Mouse (Mus musculus) kidney, embryonic 16.5 days (tissue): Measurements from ENCODE around the gene Map3k7cl. TPM values are rescaled to one million over a fixed set of nuclear protein-coding genes. Genes with fewer than 3 reads are reported as not detected.

Experiments
- ATAC-seq: fragments of 200-750 bp; cut with Nextera tagmentation; 2 replicates; pipeline ENCODE4 v1.8.0; 2017; ENCODE audit warnings: moderate TSS enrichment; ENCODE audit not compliant: low FRiP score, low TSS enrichment
- H3K27ac ChIP-seq: fragments of 300-500 bp; sonication (generic); 2 replicates; pipeline ENCODE4 v1.5.1; 2014; ENCODE audit warnings: low read length
- H3K27me3 ChIP-seq: fragments of 300-500 bp; sonication (generic); 2 replicates; pipeline ENCODE4 v1.6.1; 2014; ENCODE audit warnings: low read length, control low read depth, mixed read lengths; ENCODE audit not compliant: insufficient read depth
- H3K36me3 ChIP-seq: fragments of 300-500 bp; sonication (generic); 2 replicates; pipeline ENCODE4 v1.6.1; 2014; ENCODE audit warnings: low read length, control low read depth, mixed read lengths; ENCODE audit not compliant: insufficient read depth
- H3K4me1 ChIP-seq: fragments of 300-500 bp; sonication (generic); 2 replicates; pipeline ENCODE4 v1.6.1; 2014; ENCODE audit warnings: low read length, control low read depth, mixed read lengths; ENCODE audit not compliant: insufficient read depth
- H3K4me2 ChIP-seq: fragments of 300-500 bp; sonication (generic); replicated peaks from 2 replicates; pipeline ENCODE4 v1.6.1; 2014; ENCODE audit warnings: low read depth, low read length
- H3K4me3 ChIP-seq: fragments of 300-500 bp; sonication (generic); 2 replicates; pipeline ENCODE4 v1.5.1; 2014; ENCODE audit warnings: mild to moderate bottlenecking, low read length
- H3K9ac ChIP-seq: fragments of 300-500 bp; sonication (generic); replicated peaks from 2 replicates; pipeline ENCODE4 v1.6.1; 2014; ENCODE audit warnings: low read length
- H3K9me3 ChIP-seq: fragments of 300-500 bp; sonication (generic); 2 replicates; pipeline ENCODE4 v1.6.1; 2016; ENCODE audit warnings: low read length, control low read depth
- WGBS: fragments of 180-500 bp; shearing (Covaris S2); extraction: QIAGEN DNeasy Blood & Tissue Kit; methylation state at CpG from one replicate; pipeline ENCODE4 v1.1.7; 2014; 5-methylcytosine and 5-hydroxymethylcytosine counted together
- polyA plus RNA-seq: library from polyadenylated mRNA; unstranded; fragments of >200 nt; fragmentation: Nextera tagmentation; extraction: Ambion mirVana; gene quantifications from 2 replicates; pipeline ENCODE4 v1.2.1, GENCODE M21; 2015

Map3k7cl gene
- polyA plus RNA-seq, 1 experiment from 2014 or later = 1.7 TPM

- H3K36me3 ChIP-seq = no peaks in the 10 kb centered on the region
- no peaks in the 10 kb centered on the region for H3K9me3 ChIP-seq
- WGBS = 65% methylated on average over 3 of the region's 3 CpGs
Measured at GRCm38 (mm10) chr16:87564564-87564963, 11.4 kb downstream of the Map3k7cl start.

DNA sequence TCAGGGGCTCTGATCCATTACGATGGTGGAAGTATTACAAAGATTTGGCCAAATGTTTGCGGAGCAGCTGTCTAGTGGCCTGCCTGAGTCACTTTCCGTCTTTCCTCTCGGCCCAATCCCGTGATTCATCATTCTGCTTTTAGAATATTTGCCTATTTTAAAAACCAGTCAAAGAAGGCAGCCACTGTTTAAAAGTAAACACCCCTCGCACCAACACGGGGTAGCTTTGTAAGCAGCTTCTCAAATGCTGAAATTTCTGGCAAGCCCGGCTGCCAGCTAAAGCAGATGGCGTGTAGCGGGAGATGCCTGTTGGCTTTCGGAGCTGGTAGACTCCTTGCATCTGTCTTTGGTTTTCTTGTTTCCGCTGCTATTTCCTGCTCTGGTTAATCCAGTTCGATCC is 14.4 kb downstream of the Map3k7cl start:
- no peak overlapping the region for H3K4me2 ChIP-seq
- H3K9me3 ChIP-seq = no peaks in the 10 kb centered on the region
- H3K4me1 ChIP-seq = peaks cover 8% of the 10 kb centered on the region
- no peaks in the 10 kb centered on the region for H3K36me3 ChIP-seq
- 85% methylated on average over 13 of the region's 13 CpGs for WGBS
- H3K27ac ChIP-seq = no peak overlapping the region
- no peak for ATAC-seq
- H3K4me3 ChIP-seq = no peak overlapping the region
- no peak overlapping the region for H3K9ac ChIP-seq
- no peaks in the 10 kb centered on the region for H3K27me3 ChIP-seq

More at GRCm38 (mm10) chr16:87564564-87564963, 11.4 kb downstream of the Map3k7cl start:
- no peak overlapping the region for H3K27ac ChIP-seq
- no peak overlapping the region for H3K4me3 ChIP-seq
- H3K27me3 ChIP-seq = no peaks in the 10 kb centered on the region
- H3K9ac ChIP-seq = no peak overlapping the region
- ATAC-seq = no peak
- H3K4me1 ChIP-seq = no peaks in the 10 kb centered on the region
- no peak overlapping the region for H3K4me2 ChIP-seq

GRCm38 (mm10) chr16:87568241-87568640 is 15.1 kb downstream of the Map3k7cl start:
- H3K27ac ChIP-seq = no peak overlapping the region
- no peak overlapping the region for H3K9ac ChIP-seq
- H3K4me3 ChIP-seq = no peak overlapping the region
- no peak for ATAC-seq
- 80% methylated on average over 7 of the region's 7 CpGs for WGBS
- H3K36me3 ChIP-seq = no peaks in the 10 kb centered on the region
- H3K9me3 ChIP-seq = no peaks in the 10 kb centered on the region
- H3K27me3 ChIP-seq = no peaks in the 10 kb centered on the region
- no peak overlapping the region for H3K4me2 ChIP-seq
- H3K4me1 ChIP-seq = peaks cover 8% of the 10 kb centered on the region

DNA sequence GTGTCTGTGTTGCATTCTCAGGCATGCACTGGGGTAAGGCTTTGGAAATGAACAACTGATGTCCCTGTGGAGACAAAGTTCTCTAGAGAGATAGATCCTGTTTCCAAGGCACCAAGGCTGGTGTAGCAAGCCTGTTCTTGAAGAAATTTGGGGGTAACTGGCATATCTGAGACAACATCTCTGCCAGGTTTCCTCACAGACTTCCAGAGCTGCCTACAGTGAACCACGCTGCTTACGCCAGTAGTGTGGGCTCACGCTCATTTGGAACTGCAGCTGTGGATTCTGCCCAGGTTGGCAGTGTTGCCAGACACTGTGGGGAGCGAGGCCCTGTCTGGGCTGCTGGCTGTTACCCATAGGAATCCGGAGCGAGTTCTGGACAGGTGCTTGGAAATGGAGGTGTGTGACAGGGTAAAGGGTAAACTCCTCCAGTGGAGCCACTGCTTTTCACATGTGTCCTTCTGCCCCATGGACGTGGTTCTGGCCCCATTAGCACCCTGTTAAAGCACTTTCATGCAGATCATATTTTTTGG is 16.5 kb downstream of the Map3k7cl start:
- Histone ChIP-seq H3K9ac (no peak overlapping the region), H3K9me3 (no peaks in the 10 kb centered on the region), H3K27me3 (no peaks in the 10 kb centered on the region), H3K36me3 (no peaks in the 10 kb centered on the region), H3K4me3 (no peak overlapping the region), H3K27ac (no peak overlapping the region), H3K4me2 (no peak overlapping the region), H3K4me1 (peaks cover 8% of the 10 kb centered on the region)
- no peak for ATAC-seq
- WGBS = 90% methylated on average over 7 of the region's 7 CpGs

DNA sequence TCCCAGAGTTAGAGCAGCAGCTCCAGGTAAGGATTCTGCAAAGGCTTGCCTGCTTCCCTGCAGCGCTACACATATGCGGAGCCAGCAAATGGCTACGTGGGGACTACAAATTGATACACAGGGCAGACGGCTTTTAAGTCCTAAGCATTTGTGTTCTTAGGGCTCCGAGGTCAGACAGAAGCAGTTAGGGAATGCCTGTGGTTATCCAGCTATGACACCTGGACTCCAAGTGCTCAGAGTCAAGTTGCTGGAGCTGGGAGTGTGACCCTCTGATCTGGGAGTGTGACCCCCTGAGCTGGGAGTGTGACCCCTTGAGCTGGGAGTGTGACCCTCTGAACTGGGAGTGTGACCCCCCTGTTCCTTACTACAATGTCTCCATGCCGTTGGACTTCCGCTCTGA is 17.2 kb downstream of the Map3k7cl start:
- Histone ChIP-seq H3K27ac (no peak overlapping the region), H3K36me3 (no peaks in the 10 kb centered on the region), H3K27me3 (no peaks in the 10 kb centered on the region), H3K9me3 (no peaks in the 10 kb centered on the region), H3K4me1 (peaks cover 8% of the 10 kb centered on the region), H3K4me2 (no peak overlapping the region), H3K4me3 (no peak overlapping the region), H3K9ac (no peak overlapping the region)
- peak; percentile 68 for ATAC-seq
- WGBS = 31% methylated on average over 7 of the region's 7 CpGs

- H3K27ac ChIP-seq = no peak overlapping the region
- peaks cover 15% of the 10 kb centered on the region for H3K4me1 ChIP-seq
- no peaks in the 10 kb centered on the region for H3K9me3 ChIP-seq
- H3K27me3 ChIP-seq = no peaks in the 10 kb centered on the region
- H3K4me2 ChIP-seq = no peak overlapping the region
- no peak for ATAC-seq
- no peak overlapping the region for H3K4me3 ChIP-seq
- H3K9ac ChIP-seq = no peak overlapping the region
- 55% methylated on average over 5 of the region's 5 CpGs for WGBS
- H3K36me3 ChIP-seq = no peaks in the 10 kb centered on the region
Measured at GRCm38 (mm10) chr16:87573409-87573808, 20.3 kb downstream of the Map3k7cl start.

DNA sequence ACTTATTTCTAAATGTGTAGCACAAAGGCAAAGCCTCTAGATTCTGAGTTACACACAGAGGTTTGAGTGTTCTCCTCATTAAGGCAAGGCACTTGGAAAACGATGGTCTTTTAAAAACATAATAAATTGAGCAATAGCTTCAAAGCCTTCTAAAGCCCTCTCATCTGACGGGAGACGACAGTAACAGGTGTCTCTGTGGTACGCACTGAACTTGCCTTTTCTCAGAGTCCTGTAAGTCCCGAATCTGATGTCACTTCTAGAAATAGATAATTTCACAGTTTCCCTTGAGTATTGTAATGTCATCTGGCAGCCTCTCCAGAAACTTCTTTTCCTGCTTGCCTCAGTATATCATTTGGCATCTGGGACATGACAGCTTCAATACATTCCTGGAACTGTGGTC is 21.0 kb downstream of the Map3k7cl start:
- no peaks in the 10 kb centered on the region for H3K27me3 ChIP-seq
- H3K4me1 ChIP-seq = peaks cover 15% of the 10 kb centered on the region
- H3K27ac ChIP-seq = no peak overlapping the region
- H3K9me3 ChIP-seq = no peaks in the 10 kb centered on the region
- no peak overlapping the region for H3K4me2 ChIP-seq
- H3K36me3 ChIP-seq = no peaks in the 10 kb centered on the region
- no peak for ATAC-seq
- H3K4me3 ChIP-seq = no peak overlapping the region
- whole genome bisulfite sequencing = 53% methylated on average over 5 of the region's 5 CpGs
- no peak overlapping the region for H3K9ac ChIP-seq

DNA sequence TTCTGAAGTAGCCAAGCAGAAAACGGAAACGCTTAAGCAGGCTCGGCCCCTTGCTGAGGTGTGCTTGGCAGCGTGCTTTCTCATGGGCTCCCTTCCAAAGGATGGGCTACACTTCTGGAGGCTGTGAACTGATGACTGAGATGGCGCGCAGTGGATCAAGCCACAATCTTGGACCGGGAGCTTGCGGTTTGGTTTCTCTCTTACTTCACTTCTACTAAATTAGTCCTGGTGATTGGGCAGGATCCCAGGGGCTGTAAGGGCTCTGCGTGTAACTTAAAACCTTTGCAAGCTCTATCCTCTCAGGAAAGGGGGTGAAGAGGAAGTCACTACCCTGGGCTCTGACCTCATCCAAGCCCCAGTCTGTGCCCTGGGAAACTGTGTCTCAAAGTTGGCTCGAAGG is 22.5 kb downstream of the Map3k7cl start:
- Histone ChIP-seq H3K9me3 (no peaks in the 10 kb centered on the region), H3K36me3 (no peaks in the 10 kb centered on the region), H3K27ac (no peak overlapping the region), H3K4me2 (0 out of 2 replicates have a peak overlapping the region, but pooled peaks have one; percentile 6), H3K4me3 (no peak overlapping the region), H3K27me3 (no peaks in the 10 kb centered on the region), H3K9ac (no peak overlapping the region), H3K4me1 (peaks cover 9% of the 10 kb centered on the region)
- peak; percentile 57; the same call in 1 of the 2 replicates for ATAC-seq
- 48% methylated on average over 10 of the region's 10 CpGs for WGBS

DNA sequence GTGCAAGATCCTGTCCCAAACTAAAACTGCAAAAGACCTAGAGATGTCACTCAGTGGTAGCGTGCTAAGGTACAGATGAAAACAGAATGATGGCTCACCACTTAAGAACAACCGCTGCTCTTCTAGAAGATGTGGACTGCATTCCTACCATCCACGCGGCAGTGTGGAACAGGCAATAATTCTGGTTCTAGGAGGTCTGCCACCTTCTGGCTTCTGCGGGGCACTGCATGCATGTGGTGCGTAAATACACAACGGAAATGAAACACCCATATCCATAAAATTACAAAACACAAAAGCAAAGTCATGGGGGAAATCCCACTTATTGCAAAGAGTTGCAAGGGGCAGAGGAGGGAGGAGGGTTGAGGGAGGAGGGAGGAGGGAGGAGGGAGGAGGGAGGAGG is 25.8 kb downstream of the Map3k7cl start:
- H3K27ac ChIP-seq = no peak overlapping the region
- WGBS = 87% methylated on average over 7 of the region's 7 CpGs
- no peak overlapping the region for H3K4me3 ChIP-seq
- no peaks in the 10 kb centered on the region for H3K9me3 ChIP-seq
- no peaks in the 10 kb centered on the region for H3K27me3 ChIP-seq
- no peak for ATAC-seq
- no peaks in the 10 kb centered on the region for H3K36me3 ChIP-seq
- H3K4me1 ChIP-seq = 0 out of 2 replicates have a peak, but pooled peaks cover 7% of the 10 kb centered on the region
- H3K9ac ChIP-seq = no peak overlapping the region
- H3K4me2 ChIP-seq = no peak overlapping the region

- Histone ChIP-seq H3K4me1 (0 out of 2 replicates have a peak, but pooled peaks cover 7% of the 10 kb centered on the region), H3K4me2 (no peak overlapping the region), H3K9me3 (no peaks in the 10 kb centered on the region), H3K36me3 (no peaks in the 10 kb centered on the region), H3K27me3 (no peaks in the 10 kb centered on the region), H3K9ac (no peak overlapping the region), H3K4me3 (no peak overlapping the region), H3K27ac (no peak overlapping the region)
- 61% methylated on average over 14 of the region's 14 CpGs for WGBS
- no peak for ATAC-seq
Measured at GRCm38 (mm10) chr16:87579462-87579861, 26.3 kb downstream of the Map3k7cl start.
